ENCODE assay signal across 21 mouse cellular contexts in genomic region chr17:67383635-67384034, GRCm38 (mm10). TPM values are rescaled to one million over a fixed set of nuclear protein-coding genes. Genes with fewer than 3 reads are reported as not detected.
DNase-seq lines count a peak whose midpoint lies in the region; ATAC-seq and TF ChIP-seq lines count a peak whose summit lies in the region.
"Had no signal": no experiment of that assay in that cellular context is flagged by ENCODE, and none has a peak within 500 bp of the region (broad histone marks: within the 10 kb centered on the region; RNA-seq: fewer than 3 reads in every experiment).

No protein-coding gene starts in this region.

- H3K27ac ChIP-seq in forebrain, embryonic 16.5 days (ENCODE audit: low read length) = no peak overlapping the region
- no peak overlapping the region for H3K27ac ChIP-seq in forebrain, embryonic 15.5 days (replicated peaks)
- H3K27ac ChIP-seq: embryonic facial prominence, embryonic 13.5 days; embryonic facial prominence, embryonic 15.5 days; forebrain, embryonic 10.5 days had no signal

- no peak for TF ChIP-seq POLR2A in brain, embryonic 14.5 days (IDR thresholded peaks at IDR 0.05; ENCODE audit: borderline replicate concordance, extremely low read depth, insufficient read depth, insufficient read length, poor library complexity, severe bottlenecking)

- no peak overlapping the region for H3K4me2 ChIP-seq in forebrain, embryonic 16.5 days (ENCODE audit: low read length)
- H3K4me2 ChIP-seq in forebrain, embryonic 15.5 days (replicated peaks) = no peak overlapping the region
- H3K4me2 ChIP-seq: embryonic facial prominence, embryonic 13.5 days; embryonic facial prominence, embryonic 15.5 days had no signal

- H3K4me3 ChIP-seq in forebrain, embryonic 16.5 days (replicated peaks; ENCODE audit: low read length) = no peak overlapping the region
- H3K4me3 ChIP-seq in forebrain, embryonic 15.5 days = no peak overlapping the region
- H3K4me3 ChIP-seq: embryonic facial prominence, embryonic 13.5 days; embryonic facial prominence, embryonic 15.5 days; erythroblast, embryonic 14.5 days; forebrain, embryonic 10.5 days had no signal

- WGBS in forebrain, embryonic 16.5 days = 91% methylated on average over 1 of the region's 1 CpGs
- 89% methylated on average over 1 of the region's 1 CpGs for WGBS in forebrain, embryonic 15.5 days

- H3K9ac ChIP-seq in forebrain, embryonic 16.5 days (replicated peaks; ENCODE audit: low read depth, low read length) = no peak overlapping the region
- no peak overlapping the region for H3K9ac ChIP-seq in forebrain, embryonic 15.5 days (replicated peaks)
- H3K9ac ChIP-seq: embryonic facial prominence, embryonic 13.5 days; embryonic facial prominence, embryonic 15.5 days had no signal

- peak; percentile 25 for DNase-seq in brain, embryonic 14.5 days (ENCODE audit: low read depth)
- no peak for DNase-seq in cerebellum, postnatal 4 days (ENCODE audit: low spot score in 2 of 2)
- DNase-seq in yolk sac, embryonic 10.5 days (ENCODE audit: low spot score) = no peak
- DNase-seq: adrenal gland, adult 2 months; adrenal gland, postnatal 10 days; adrenal gland, postnatal 25 days; cerebellum, adult 11-12 months; cerebellum, adult 2 months; cerebellum, adult 9-10 months; cerebellum, postnatal 10 days; cerebellum, postnatal 25 days; embryo, embryonic 11 days had no signal

- no peak for TF ChIP-seq CTCF in brain, embryonic 14.5 days (IDR thresholded peaks at IDR 0.05; ENCODE audit: borderline replicate concordance, extremely low read depth, insufficient read depth, insufficient read length)

- ATAC-seq in forebrain, embryonic 16.5 days = 0 out of 2 replicates have a peak, but pooled peaks have one; percentile 23
- no peak for ATAC-seq in forebrain, embryonic 15.5 days (replicated peaks)
- ATAC-seq in granulocyte monocyte progenitor cell, adult 5-6 weeks (replicated peaks; ENCODE audit: poor library complexity, severe bottlenecking) = peak; percentile 78
- ATAC-seq in megakaryocyte progenitor cell, adult 5-6 weeks (replicated peaks; ENCODE audit: poor library complexity) = peak; percentile 69

- no peaks in the 10 kb centered on the region for H3K27me3 ChIP-seq in forebrain, embryonic 16.5 days (replicated peaks; ENCODE audit: control insufficient read depth, insufficient read depth, low read length)
- H3K27me3 ChIP-seq in forebrain, embryonic 15.5 days = no peaks in the 10 kb centered on the region
- H3K27me3 ChIP-seq: embryonic facial prominence, embryonic 13.5 days; embryonic facial prominence, embryonic 15.5 days had no signal

- H3K36me3 ChIP-seq in forebrain, embryonic 16.5 days (ENCODE audit: control insufficient read depth, insufficient read depth) = no peaks in the 10 kb centered on the region
- H3K36me3 ChIP-seq in forebrain, embryonic 15.5 days = no peaks in the 10 kb centered on the region
- H3K36me3 ChIP-seq: embryonic facial prominence, embryonic 13.5 days; embryonic facial prominence, embryonic 15.5 days; forebrain, embryonic 10.5 days had no signal

- no peaks in the 10 kb centered on the region for H3K9me3 ChIP-seq in forebrain, embryonic 16.5 days (ENCODE audit: control insufficient read depth, low read length)
- H3K9me3 ChIP-seq in forebrain, embryonic 15.5 days = no peaks in the 10 kb centered on the region
- H3K9me3 ChIP-seq: embryonic facial prominence, embryonic 13.5 days; embryonic facial prominence, embryonic 15.5 days; forebrain, embryonic 10.5 days had no signal

- no peaks in the 10 kb centered on the region for H3K4me1 ChIP-seq in forebrain, embryonic 16.5 days (replicated peaks; ENCODE audit: control insufficient read depth, insufficient read depth, low read length)
- H3K4me1 ChIP-seq in forebrain, embryonic 15.5 days = 0 out of 2 replicates have a peak, but pooled peaks cover 4% of the 10 kb centered on the region
- H3K4me1 ChIP-seq: embryonic facial prominence, embryonic 13.5 days; embryonic facial prominence, embryonic 15.5 days had no signal

RNA-seq across cellular contexts. Expression of gene Ptprm, which starts 29.4 kb away (rescaled TPM):
- 11.7 and 13.7 TPM in 2 replicates for polyA plus RNA-seq in forebrain, embryonic 16.5 days (2015; fragmentation: Nextera tagmentation; extraction: Ambion mirVana)
- polyA plus RNA-seq in forebrain, embryonic 15.5 days (2015; fragmentation: Nextera tagmentation; extraction: Ambion mirVana) = 10.7 and 11.0 TPM in 2 replicates
- polyA plus RNA-seq in brain, embryonic 14.5 days (2012; rRNA removed) = 11.1 and 20.1 TPM in 2 replicates
- total RNA-seq in granulocyte monocyte progenitor cell, adult 5-6 weeks (2014; fragmentation: Nextera tagmentation) = 0.15 TPM in 1 of 2 replicates, not detected in the other
- 0.36 and 0.52 TPM in 2 replicates for total RNA-seq in granulocyte monocyte progenitor cell, adult 5-6 weeks (2017)
- total RNA-seq in megakaryocyte progenitor cell, adult 5-6 weeks (2015) = 0.22 TPM in 2 replicates
- total RNA-seq in megakaryocyte progenitor cell, adult 5-6 weeks (2017) = not detected in 2 replicates
- total RNA-seq: MEL had no signal
- polyA plus RNA-seq: erythroblast, embryonic 14.5 days had no signal
